Mouse (Mus musculus): ENCODE measurements at regions not wholly inside any gene's neighbourhood (a gene's known extent, or its start where the extent isn't known, plus 50 kb on each side); places are given as distances from the start of the nearest gene placed in this dataset.
A peak's percentile ranks its signal among the peaks of the same experiment; 100 is the strongest.

- DNase-seq (ENCODE audit: low spot score): no peak
These were observed 2253.4 kb downstream of the 4930444P10Rik start for GRCm38 (mm10) chr1:13839619-13840308.

GRCm38 (mm10) chr1:13834860-13835840 lies 2258.0 kb downstream of the 4930444P10Rik start:
- no peak for DNase-seq (ENCODE audit: low spot score)

- DNase-seq (ENCODE audit: low spot score): no peak
These were observed 2285.3 kb downstream of the 4930444P10Rik start for GRCm38 (mm10) chr1:13807786-13808185.

GRCm38 (mm10) chr1:13800460-13800859 lies 2292.7 kb downstream of the 4930444P10Rik start:
- no peak for DNase-seq (ENCODE audit: low spot score)

- DNase-seq (ENCODE audit: low spot score): no peak
These were observed 2294.3 kb downstream of the 4930444P10Rik start for GRCm38 (mm10) chr1:13798848-13799247.

- DNase-seq (ENCODE audit: low spot score): no peak
These were observed 2297.9 kb downstream of the 4930444P10Rik start for GRCm38 (mm10) chr1:13795196-13795595.

- peak; percentile 82 for DNase-seq (ENCODE audit: low spot score)
These were observed 2303.6 kb downstream of the 4930444P10Rik start for GRCm38 (mm10) chr1:13789318-13790085.

- no peak for DNase-seq (ENCODE audit: low spot score)
These were observed 2306.1 kb downstream of the 4930444P10Rik start for GRCm38 (mm10) chr1:13787016-13787415.

- DNase-seq (ENCODE audit: low spot score): peak; percentile 84
These were observed 2308.7 kb downstream of the 4930444P10Rik start for GRCm38 (mm10) chr1:13784396-13784795.

GRCm38 (mm10) chr1:13782633-13783032 lies 2310.5 kb downstream of the 4930444P10Rik start:
- DNase-seq (ENCODE audit: low spot score): no peak

GRCm38 (mm10) chr1:13772106-13772505 lies 2321.0 kb downstream of the 4930444P10Rik start:
- DNase-seq (ENCODE audit: low spot score): no peak

- DNase-seq (ENCODE audit: low spot score): no peak
These were observed 2322.1 kb downstream of the 4930444P10Rik start for GRCm38 (mm10) chr1:13771014-13771463.

- DNase-seq (ENCODE audit: low spot score): peak; percentile 12
These were observed 2338.6 kb downstream of the A830018L16Rik start for GRCm38 (mm10) chr1:13752479-13752878.

GRCm38 (mm10) chr1:13751381-13751780 lies 2337.5 kb downstream of the A830018L16Rik start:
- DNase-seq (ENCODE audit: low spot score): no peak
